Mouse (Mus musculus): ENCODE measurements around the gene Pik3r5. TPM values are rescaled to one million over a fixed set of nuclear protein-coding genes. Genes with fewer than 3 reads are reported as not detected.

Pik3r5 gene
- polyA plus RNA-seq, 1 experiment from 2014 or later: 0.19 TPM

- Histone ChIP-seq H3K27me3 (ENCODE audit: control insufficient read depth, insufficient read depth, low read length) (peaks cover 75% of the 10 kb centered on the region), H3K9me3 (replicated peaks; ENCODE audit: control insufficient read depth, low read length) (no peaks in the 10 kb centered on the region), H3K36me3 (ENCODE audit: control insufficient read depth, insufficient read depth, low read length) (no peaks in the 10 kb centered on the region), H3K27ac (ENCODE audit: low read depth, low read length) (no peak overlapping the region; the same call in 1 of the 2 replicates), H3K4me1 (ENCODE audit: control insufficient read depth, insufficient read depth, low read length) (peaks cover 10% of the 10 kb centered on the region; the same call in 1 of the 2 replicates), H3K4me3 (ENCODE audit: low read depth, low read length) (no peak overlapping the region), H3K4me2 (peak overlapping the region; percentile 66), H3K9ac (ENCODE audit: low read depth, low read length) (no peak overlapping the region)
- 29% methylated on average over 11 of the region's 11 CpGs for WGBS (ENCODE audit: insufficient replicate concordance)
- ATAC-seq (replicated peaks; ENCODE audit: insufficient number of reproducible peaks, low FRiP score, low TSS enrichment): no peak
These were observed 43.8 kb upstream of the Pik3r5 start for GRCm38 (mm10) chr11:68387971-68388654.

- ATAC-seq (replicated peaks; ENCODE audit: insufficient number of reproducible peaks, low FRiP score, low TSS enrichment): no peak
- no peaks in the 10 kb centered on the region for H3K9me3 ChIP-seq (replicated peaks; ENCODE audit: control insufficient read depth, low read length)
- WGBS (ENCODE audit: insufficient replicate concordance): 39% methylated on average over 1 of the region's 1 CpGs
- H3K9ac ChIP-seq (ENCODE audit: low read depth, low read length): no peak overlapping the region
- H3K27ac ChIP-seq (ENCODE audit: low read depth, low read length): no peak overlapping the region
- no peak overlapping the region for H3K4me2 ChIP-seq
- H3K27me3 ChIP-seq (ENCODE audit: control insufficient read depth, insufficient read depth, low read length): peaks cover 73% of the 10 kb centered on the region
- H3K4me3 ChIP-seq (ENCODE audit: low read depth, low read length): no peak overlapping the region
- H3K36me3 ChIP-seq (ENCODE audit: control insufficient read depth, insufficient read depth, low read length): no peaks in the 10 kb centered on the region
- H3K4me1 ChIP-seq (ENCODE audit: control insufficient read depth, insufficient read depth, low read length): peaks cover 10% of the 10 kb centered on the region; the same call in 1 of the 2 replicates
These were observed 43.3 kb upstream of the Pik3r5 start for GRCm38 (mm10) chr11:68388655-68389015.

GRCm38 (mm10) chr11:68389621-68390020, 42.3 kb upstream of the Pik3r5 start:
- WGBS (ENCODE audit: insufficient replicate concordance): 4% methylated on average over 8 of the region's 8 CpGs
- no peak for ATAC-seq (replicated peaks; ENCODE audit: insufficient number of reproducible peaks, low FRiP score, low TSS enrichment)
- H3K27me3 ChIP-seq (ENCODE audit: control insufficient read depth, insufficient read depth, low read length): peaks cover 80% of the 10 kb centered on the region
- peak overlapping the region; percentile 30; the same call in 1 of the 2 replicates for H3K4me2 ChIP-seq
- H3K4me1 ChIP-seq (ENCODE audit: control insufficient read depth, insufficient read depth, low read length): peaks cover 10% of the 10 kb centered on the region; the same call in 1 of the 2 replicates
- no peaks in the 10 kb centered on the region for H3K36me3 ChIP-seq (ENCODE audit: control insufficient read depth, insufficient read depth, low read length)
- H3K9ac ChIP-seq (ENCODE audit: low read depth, low read length): no peak overlapping the region
- no peaks in the 10 kb centered on the region for H3K9me3 ChIP-seq (replicated peaks; ENCODE audit: control insufficient read depth, low read length)
- H3K4me3 ChIP-seq (ENCODE audit: low read depth, low read length): no peak overlapping the region
- no peak overlapping the region for H3K27ac ChIP-seq (ENCODE audit: low read depth, low read length)

GRCm38 (mm10) chr11:68390381-68391287, 41.3 kb upstream of the Pik3r5 start:
- no peaks in the 10 kb centered on the region for H3K9me3 ChIP-seq (replicated peaks; ENCODE audit: control insufficient read depth, low read length)

GRCm38 (mm10) chr11:68393897-68394490, 37.9 kb upstream of the Pik3r5 start:
- Histone ChIP-seq H3K36me3 (ENCODE audit: control insufficient read depth, insufficient read depth, low read length) (no peaks in the 10 kb centered on the region), H3K4me2 (no peak overlapping the region), H3K4me3 (ENCODE audit: low read depth, low read length) (no peak overlapping the region), H3K27ac (ENCODE audit: low read depth, low read length) (no peak overlapping the region), H3K9me3 (replicated peaks; ENCODE audit: control insufficient read depth, low read length) (no peaks in the 10 kb centered on the region), H3K27me3 (ENCODE audit: control insufficient read depth, insufficient read depth, low read length) (peaks cover 81% of the 10 kb centered on the region), H3K9ac (ENCODE audit: low read depth, low read length) (no peak overlapping the region), H3K4me1 (ENCODE audit: control insufficient read depth, insufficient read depth, low read length) (peaks cover 3% of the 10 kb centered on the region)
- 45% methylated on average over 2 of the region's 2 CpGs for WGBS (ENCODE audit: insufficient replicate concordance)
- no peak for ATAC-seq (replicated peaks; ENCODE audit: insufficient number of reproducible peaks, low FRiP score, low TSS enrichment)

More at GRCm38 (mm10) chr11:68390381-68391287, 41.3 kb upstream of the Pik3r5 start:
- peaks cover 80% of the 10 kb centered on the region for H3K27me3 ChIP-seq (ENCODE audit: control insufficient read depth, insufficient read depth, low read length)
- H3K36me3 ChIP-seq (ENCODE audit: control insufficient read depth, insufficient read depth, low read length): no peaks in the 10 kb centered on the region
- H3K4me1 ChIP-seq (ENCODE audit: control insufficient read depth, insufficient read depth, low read length): peaks cover 7% of the 10 kb centered on the region; the same call in 1 of the 2 replicates
- WGBS (ENCODE audit: insufficient replicate concordance): 2% methylated on average over 19 of the region's 19 CpGs
- ATAC-seq (replicated peaks; ENCODE audit: insufficient number of reproducible peaks, low FRiP score, low TSS enrichment): peak; percentile 59
- no peak overlapping the region for H3K9ac ChIP-seq (ENCODE audit: low read depth, low read length)
- peak overlapping the region; percentile 38 for H3K27ac ChIP-seq (ENCODE audit: low read depth, low read length)
- H3K4me3 ChIP-seq (ENCODE audit: low read depth, low read length): no peak overlapping the region
- peak overlapping the region; percentile 39 for H3K4me2 ChIP-seq

GRCm38 (mm10) chr11:68394749-68395148, 37.2 kb upstream of the Pik3r5 start:
- no peak overlapping the region for H3K27ac ChIP-seq (ENCODE audit: low read depth, low read length)
- H3K9me3 ChIP-seq (replicated peaks; ENCODE audit: control insufficient read depth, low read length): no peaks in the 10 kb centered on the region
- H3K36me3 ChIP-seq (ENCODE audit: control insufficient read depth, insufficient read depth, low read length): no peaks in the 10 kb centered on the region
- peaks cover 83% of the 10 kb centered on the region for H3K27me3 ChIP-seq (ENCODE audit: control insufficient read depth, insufficient read depth, low read length)
- peaks cover 8% of the 10 kb centered on the region for H3K4me1 ChIP-seq (ENCODE audit: control insufficient read depth, insufficient read depth, low read length)
- H3K9ac ChIP-seq (ENCODE audit: low read depth, low read length): no peak overlapping the region
- WGBS (ENCODE audit: insufficient replicate concordance): 49% methylated on average over 4 of the region's 4 CpGs
- H3K4me2 ChIP-seq: no peak overlapping the region
- ATAC-seq (replicated peaks; ENCODE audit: insufficient number of reproducible peaks, low FRiP score, low TSS enrichment): no peak
- no peak overlapping the region for H3K4me3 ChIP-seq (ENCODE audit: low read depth, low read length)

- ATAC-seq (replicated peaks; ENCODE audit: insufficient number of reproducible peaks, low FRiP score, low TSS enrichment): no peak
- WGBS (ENCODE audit: insufficient replicate concordance): 69% methylated on average over 5 of the region's 5 CpGs
These were observed 36.4 kb upstream of the Pik3r5 start for GRCm38 (mm10) chr11:68395546-68395945.

GRCm38 (mm10) chr11:68398891-68399547, 32.9 kb upstream of the Pik3r5 start:
- WGBS (ENCODE audit: insufficient replicate concordance): 8% methylated on average over 24 of the region's 24 CpGs

More at GRCm38 (mm10) chr11:68395546-68395945, 36.4 kb upstream of the Pik3r5 start:
- no peaks in the 10 kb centered on the region for H3K9me3 ChIP-seq (replicated peaks; ENCODE audit: control insufficient read depth, low read length)
- no peak overlapping the region for H3K9ac ChIP-seq (ENCODE audit: low read depth, low read length)
- H3K4me2 ChIP-seq: no peak overlapping the region
- no peak overlapping the region for H3K27ac ChIP-seq (ENCODE audit: low read depth, low read length)
- peaks cover 10% of the 10 kb centered on the region for H3K4me1 ChIP-seq (ENCODE audit: control insufficient read depth, insufficient read depth, low read length)
- peaks cover 88% of the 10 kb centered on the region for H3K27me3 ChIP-seq (ENCODE audit: control insufficient read depth, insufficient read depth, low read length)
- H3K36me3 ChIP-seq (ENCODE audit: control insufficient read depth, insufficient read depth, low read length): no peaks in the 10 kb centered on the region
- no peak overlapping the region for H3K4me3 ChIP-seq (ENCODE audit: low read depth, low read length)

More at GRCm38 (mm10) chr11:68398891-68399547, 32.9 kb upstream of the Pik3r5 start:
- peaks cover 89% of the 10 kb centered on the region for H3K27me3 ChIP-seq (ENCODE audit: control insufficient read depth, insufficient read depth, low read length)
- no peaks in the 10 kb centered on the region for H3K9me3 ChIP-seq (replicated peaks; ENCODE audit: control insufficient read depth, low read length)
- H3K4me3 ChIP-seq (ENCODE audit: low read depth, low read length): peak overlapping the region; percentile 50
- ATAC-seq (replicated peaks; ENCODE audit: insufficient number of reproducible peaks, low FRiP score, low TSS enrichment): no peak
- H3K27ac ChIP-seq (ENCODE audit: low read depth, low read length): no peak overlapping the region; the same call in 1 of the 2 replicates
- no peaks in the 10 kb centered on the region for H3K36me3 ChIP-seq (ENCODE audit: control insufficient read depth, insufficient read depth, low read length)
- peak overlapping the region; percentile 29; the same call in 1 of the 2 replicates for H3K9ac ChIP-seq (ENCODE audit: low read depth, low read length)
- H3K4me1 ChIP-seq (ENCODE audit: control insufficient read depth, insufficient read depth, low read length): peaks cover 7% of the 10 kb centered on the region; the same call in 1 of the 2 replicates
- H3K4me2 ChIP-seq: peak overlapping the region; percentile 88
